In the genomic region with DNA sequence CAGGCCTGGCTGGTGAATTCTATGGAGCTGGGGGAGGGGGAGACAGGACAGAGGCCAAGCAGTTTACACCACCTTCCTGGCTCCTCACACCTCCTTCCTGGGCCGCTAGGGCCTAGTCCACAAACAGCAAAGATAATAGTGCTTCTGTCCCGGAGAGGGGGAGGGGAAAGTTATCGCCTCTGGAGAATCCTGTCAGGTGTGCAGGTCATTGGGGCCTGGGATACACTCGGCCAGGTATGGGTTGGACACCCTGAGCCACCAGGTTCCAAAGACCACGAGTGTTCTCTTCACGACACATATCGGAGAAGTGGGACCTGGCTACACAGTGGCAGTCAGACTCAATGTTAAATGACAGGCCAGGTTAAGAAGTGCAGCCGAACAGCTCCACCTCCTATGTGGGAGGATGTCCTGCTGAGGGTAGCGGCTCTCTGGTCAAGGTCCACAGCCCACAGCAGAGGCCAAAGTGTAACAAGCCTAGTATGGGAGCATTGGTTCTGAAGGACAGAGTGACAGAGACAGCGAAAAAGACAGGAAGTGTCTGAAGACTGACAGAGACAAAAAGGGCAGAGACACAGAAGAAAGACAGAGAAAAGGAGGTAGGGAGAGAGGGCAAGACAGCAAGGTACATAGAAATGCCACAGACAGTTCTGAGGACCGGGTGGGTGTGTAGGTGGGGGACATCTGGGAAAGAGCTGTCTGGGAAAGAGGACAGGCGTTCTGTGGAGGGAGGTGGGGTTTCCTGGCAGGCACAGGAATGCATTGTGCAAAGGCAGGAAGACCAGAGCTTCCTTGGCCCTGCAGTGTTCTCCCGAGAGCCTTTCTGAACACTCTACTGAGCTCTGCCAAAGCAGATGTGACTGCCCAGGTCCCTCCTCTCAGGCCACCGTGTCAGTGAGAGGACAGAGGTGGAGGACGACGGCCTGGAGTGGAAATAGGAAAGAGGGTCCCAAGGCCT, we compare ENCODE assay signal across 9 mouse cellular contexts. TPM values are rescaled to one million over a fixed set of nuclear protein-coding genes. Genes with fewer than 3 reads are reported as not detected.
DNase-seq lines count a peak whose midpoint lies in the region; ATAC-seq lines count a peak whose summit lies in the region.
"Had no signal": no experiment of that assay in that cellular context is flagged by ENCODE, and none has a peak within 500 bp of the region (broad histone marks: within the 10 kb centered on the region; RNA-seq: fewer than 3 reads in every experiment).

No protein-coding gene starts in this region.

- H3K4me2 ChIP-seq in embryonic facial prominence, embryonic 11.5 days (ENCODE audit: low read depth, low read length) = no peak overlapping the region
- H3K4me2 ChIP-seq in intestine, embryonic 16.5 days (ENCODE audit: low read depth, low read length) = peak overlapping the region; percentile 51
- H3K4me2 ChIP-seq in liver, embryonic 13.5 days = peak overlapping the region; percentile 49
- H3K4me2 ChIP-seq: hindbrain, embryonic 15.5 days had no signal

- no peaks in the 10 kb centered on the region for H3K9me3 ChIP-seq in embryonic facial prominence, embryonic 11.5 days (replicated peaks; ENCODE audit: control insufficient read depth, low read length)
- no peaks in the 10 kb centered on the region for H3K9me3 ChIP-seq in embryonic facial prominence, embryonic 10.5 days
- no peaks in the 10 kb centered on the region for H3K9me3 ChIP-seq in intestine, embryonic 16.5 days (ENCODE audit: control insufficient read depth, low read length)
- H3K9me3 ChIP-seq in liver, embryonic 13.5 days (replicated peaks) = no peaks in the 10 kb centered on the region
- H3K9me3 ChIP-seq: hindbrain, embryonic 15.5 days had no signal

- 54% methylated on average over 16 of the region's 16 CpGs for WGBS in embryonic facial prominence, embryonic 11.5 days
- WGBS in embryonic facial prominence, embryonic 10.5 days = 60% methylated on average over 16 of the region's 16 CpGs
- WGBS in intestine, embryonic 16.5 days = 50% methylated on average over 16 of the region's 16 CpGs
- 50% methylated on average over 16 of the region's 16 CpGs for WGBS in liver, embryonic 13.5 days (ENCODE audit: insufficient replicate concordance)

- no peak for ATAC-seq in embryonic facial prominence, embryonic 11.5 days (replicated peaks; ENCODE audit: insufficient number of reproducible peaks, low FRiP score, low TSS enrichment, low read depth)
- ATAC-seq in intestine, embryonic 16.5 days = peak; percentile 85
- ATAC-seq in liver, embryonic 13.5 days (ENCODE audit: low read depth) = peak; percentile 72
- ATAC-seq in activated CD4-positive, CD25-positive, alpha-beta regulatory T cell, adult 4 months = no peak

- peak overlapping the region; percentile 18; the same call in 1 of the 2 replicates for H3K9ac ChIP-seq in embryonic facial prominence, embryonic 11.5 days (replicated peaks; ENCODE audit: low read length)
- peak overlapping the region; percentile 67 for H3K9ac ChIP-seq in intestine, embryonic 16.5 days (ENCODE audit: low read depth, low read length)
- H3K9ac ChIP-seq in liver, embryonic 13.5 days = peak overlapping the region; percentile 34; the same call in 1 of the 2 replicates
- H3K9ac ChIP-seq: hindbrain, embryonic 15.5 days had no signal

- H3K4me3 ChIP-seq in embryonic facial prominence, embryonic 11.5 days (ENCODE audit: low read depth, low read length) = no peak overlapping the region
- no peak overlapping the region for H3K4me3 ChIP-seq in embryonic facial prominence, embryonic 10.5 days
- no peak overlapping the region for H3K4me3 ChIP-seq in brown adipose tissue, adult 24 weeks (ENCODE audit: insufficient read depth, low read depth, low read length)
- H3K4me3 ChIP-seq in intestine, embryonic 16.5 days (ENCODE audit: low read length) = peak overlapping the region; percentile 29
- H3K4me3 ChIP-seq in liver, embryonic 13.5 days (replicated peaks) = peak overlapping the region; percentile 5; the same call in 1 of the 2 replicates
- H3K4me3 ChIP-seq: hindbrain, embryonic 15.5 days had no signal

- H3K4me1 ChIP-seq in embryonic facial prominence, embryonic 11.5 days (ENCODE audit: control insufficient read depth, insufficient read depth, low read length) = no peaks in the 10 kb centered on the region
- peaks cover 30% of the 10 kb centered on the region for H3K4me1 ChIP-seq in embryonic facial prominence, embryonic 10.5 days
- H3K4me1 ChIP-seq in brown adipose tissue, adult 24 weeks (ENCODE audit: control insufficient read depth, insufficient read depth, insufficient read length, low read length) = peaks cover 59% of the 10 kb centered on the region
- peaks cover 23% of the 10 kb centered on the region for H3K4me1 ChIP-seq in intestine, embryonic 16.5 days (ENCODE audit: control insufficient read depth, insufficient read depth, low read length)
- H3K4me1 ChIP-seq in liver, embryonic 13.5 days (replicated peaks) = peaks cover 26% of the 10 kb centered on the region

- intact Hi-C loops in left cerebral cortex, postnatal 14 days (cut with DNase I) = no loop called here

- H3K27me3 ChIP-seq in embryonic facial prominence, embryonic 11.5 days (ENCODE audit: control insufficient read depth, insufficient read depth, low read length) = no peaks in the 10 kb centered on the region
- H3K27me3 ChIP-seq in embryonic facial prominence, embryonic 10.5 days (replicated peaks; ENCODE audit: low read depth, poor library complexity, severe bottlenecking) = peaks cover 8% of the 10 kb centered on the region
- H3K27me3 ChIP-seq in intestine, embryonic 16.5 days (replicated peaks; ENCODE audit: control insufficient read depth, insufficient read depth, low read length) = no peaks in the 10 kb centered on the region
- H3K27me3 ChIP-seq in liver, embryonic 13.5 days = peaks cover 1% of the 10 kb centered on the region
- H3K27me3 ChIP-seq: hindbrain, embryonic 15.5 days had no signal

- no peaks in the 10 kb centered on the region for H3K36me3 ChIP-seq in embryonic facial prominence, embryonic 11.5 days (replicated peaks; ENCODE audit: control insufficient read depth, insufficient read depth, low read depth, low read length)
- no peaks in the 10 kb centered on the region for H3K36me3 ChIP-seq in embryonic facial prominence, embryonic 10.5 days (replicated peaks)
- no peaks in the 10 kb centered on the region for H3K36me3 ChIP-seq in intestine, embryonic 16.5 days (ENCODE audit: control insufficient read depth, insufficient read depth, low read length)
- no peaks in the 10 kb centered on the region for H3K36me3 ChIP-seq in liver, embryonic 13.5 days
- H3K36me3 ChIP-seq: hindbrain, embryonic 15.5 days had no signal

- no peak overlapping the region for H3K27ac ChIP-seq in embryonic facial prominence, embryonic 11.5 days (replicated peaks; ENCODE audit: low read depth, low read length)
- H3K27ac ChIP-seq in embryonic facial prominence, embryonic 10.5 days (replicated peaks) = no peak overlapping the region; the same call in 1 of the 2 replicates
- H3K27ac ChIP-seq in brown adipose tissue, adult 24 weeks (replicated peaks; ENCODE audit: low read depth, low read length) = peak overlapping the region; percentile 98
- H3K27ac ChIP-seq in intestine, embryonic 16.5 days (ENCODE audit: low read length) = peak overlapping the region; percentile 96
- peak overlapping the region; percentile 82 for H3K27ac ChIP-seq in liver, embryonic 13.5 days
- H3K27ac ChIP-seq: hindbrain, embryonic 15.5 days had no signal

- DNase-seq in embryonic facial prominence, embryonic 11.5 days (ENCODE audit: low spot score) = no peak
- no peak for DNase-seq in embryonic facial prominence, embryonic 10.5 days (ENCODE audit: low spot score)
- DNase-seq in liver, embryonic 13.5 days = no peak
- DNase-seq in ovary, postnatal 14 days (ENCODE audit: low spot score) = no peak
- no peak for DNase-seq in left cerebral cortex, postnatal 14 days (ENCODE audit: low spot score in 2 of 2)

RNA-seq across cellular contexts. Expression of a gene that starts 14.6 kb away (rescaled TPM):
- 9.7 and 10.7 TPM in 2 replicates for polyA plus RNA-seq in embryonic facial prominence, embryonic 11.5 days (2014; fragmentation: Nextera tagmentation; extraction: Ambion mirVana)
- 20.4 and 21.8 TPM in 2 replicates for polyA plus RNA-seq in embryonic facial prominence, embryonic 10.5 days (2016; fragmentation: Nextera tagmentation; extraction: Ambion mirVana)
- 3.3 and 4.5 TPM in 2 replicates for polyA plus RNA-seq in brown adipose tissue, adult 24 weeks (2012; ENCODE audit: insufficient read depth, insufficient read length, missing spikeins)
- polyA plus RNA-seq in intestine, embryonic 16.5 days (2015; fragmentation: Nextera tagmentation; extraction: Ambion mirVana) = 24.0 and 35.6 TPM in 2 replicates
- 8.0 and 8.3 TPM in 2 replicates for polyA plus RNA-seq in liver, embryonic 13.5 days (2015; fragmentation: Nextera tagmentation; extraction: Ambion mirVana)
- 1 to 10 TPM; 1.1 to 1.6 TPM for polyA plus RNA-seq in activated CD4-positive, CD25-positive, alpha-beta regulatory T cell, adult 4 months (2017; shearing (Covaris generic))
- total RNA-seq in left cerebral cortex, postnatal 14 days (2021) = 10 to 100 TPM; 12.4 to 13.7 TPM

RNA-seq across cellular contexts. Expression of a gene that starts 40.5 kb away (rescaled TPM):
- polyA plus RNA-seq in embryonic facial prominence, embryonic 11.5 days (2014; fragmentation: Nextera tagmentation; extraction: Ambion mirVana) = 0.15 and 0.25 TPM in 2 replicates
- polyA plus RNA-seq in embryonic facial prominence, embryonic 10.5 days (2016; fragmentation: Nextera tagmentation; extraction: Ambion mirVana) = 0.18 TPM in 1 of 2 replicates, not detected in the other
- polyA plus RNA-seq in brown adipose tissue, adult 24 weeks (2012; ENCODE audit: insufficient read depth, insufficient read length, missing spikeins) = not detected in 2 replicates
- polyA plus RNA-seq in intestine, embryonic 16.5 days (2015; fragmentation: Nextera tagmentation; extraction: Ambion mirVana) = 0.37 TPM in 2 replicates
- 0.50 and 0.76 TPM in 2 replicates for polyA plus RNA-seq in liver, embryonic 13.5 days (2015; fragmentation: Nextera tagmentation; extraction: Ambion mirVana)
- not detected for polyA plus RNA-seq in activated CD4-positive, CD25-positive, alpha-beta regulatory T cell, adult 4 months (2017; shearing (Covaris generic))
- total RNA-seq in left cerebral cortex, postnatal 14 days (2021) = under 1 TPM; 0.66 to 0.79 TPM

Comparison
In these comparisons a context has a peak if more than half of its experiments do, and no peak if none do; other contexts are left out.
1. ATAC-seq: peak in intestine, embryonic 16.5 days (single experiment) and liver, embryonic 13.5 days (single experiment); none in embryonic facial prominence, embryonic 11.5 days (single experiment) and activated CD4-positive, CD25-positive, alpha-beta regulatory T cell, adult 4 months (single experiment).
2. H3K27ac ChIP-seq: peak in brown adipose tissue, adult 24 weeks (single experiment), intestine, embryonic 16.5 days (single experiment) and liver, embryonic 13.5 days (single experiment); none in embryonic facial prominence, embryonic 11.5 days (single experiment) and embryonic facial prominence, embryonic 10.5 days (single experiment).
3. H3K4me3 ChIP-seq: peak in intestine, embryonic 16.5 days (single experiment) and liver, embryonic 13.5 days (single experiment); none in embryonic facial prominence, embryonic 11.5 days (single experiment), embryonic facial prominence, embryonic 10.5 days (single experiment) and brown adipose tissue, adult 24 weeks (single experiment).
4. Peak in every context shown above with its lines, with median percentiles within 50 percentile points of each other: H3K9ac ChIP-seq.